Mouse (Mus musculus): Measurements from ENCODE around the gene Aagab. TPM values are rescaled to one million over a fixed set of nuclear protein-coding genes. Genes with fewer than 3 reads are reported as not detected.

Aagab gene
- polyA plus RNA-seq, 1 experiment from 2014 or later: 29.1 TPM

DNA sequence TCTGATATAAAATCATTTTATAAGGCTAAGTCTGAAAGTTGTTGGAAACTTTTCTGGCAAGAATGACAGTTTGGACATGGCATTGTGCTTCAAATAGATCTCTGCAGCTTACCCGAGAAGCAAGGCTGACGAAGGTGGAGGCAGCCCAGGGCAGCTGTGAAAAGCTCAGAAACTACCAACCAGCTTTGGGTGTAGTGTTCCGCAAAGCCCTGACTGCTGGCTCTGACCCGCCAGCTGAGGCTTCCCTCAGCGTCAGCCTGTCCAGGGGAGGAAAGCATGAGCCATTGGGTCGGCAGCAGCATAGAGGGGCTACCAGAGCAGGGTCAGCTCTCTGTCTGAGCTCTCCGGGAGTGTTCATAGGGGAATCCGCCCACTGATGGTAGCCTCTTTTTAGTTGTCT is 6.8 kb downstream of the Aagab start:
- H3K27me3 ChIP-seq (replicated peaks): no peaks in the 10 kb centered on the region
- peaks cover 18% of the 10 kb centered on the region for H3K4me1 ChIP-seq
- WGBS: 72% methylated on average over 8 of the region's 8 CpGs
- H3K4me2 ChIP-seq: no peak overlapping the region
- no peak overlapping the region for H3K9ac ChIP-seq
- H3K27ac ChIP-seq: no peak overlapping the region
- H3K36me3 ChIP-seq: no peaks in the 10 kb centered on the region
- no peak overlapping the region for H3K4me3 ChIP-seq (replicated peaks)
- H3K9me3 ChIP-seq: no peaks in the 10 kb centered on the region
- ATAC-seq (ENCODE audit: insufficient read depth, low FRiP score, low read depth): no peak

DNA sequence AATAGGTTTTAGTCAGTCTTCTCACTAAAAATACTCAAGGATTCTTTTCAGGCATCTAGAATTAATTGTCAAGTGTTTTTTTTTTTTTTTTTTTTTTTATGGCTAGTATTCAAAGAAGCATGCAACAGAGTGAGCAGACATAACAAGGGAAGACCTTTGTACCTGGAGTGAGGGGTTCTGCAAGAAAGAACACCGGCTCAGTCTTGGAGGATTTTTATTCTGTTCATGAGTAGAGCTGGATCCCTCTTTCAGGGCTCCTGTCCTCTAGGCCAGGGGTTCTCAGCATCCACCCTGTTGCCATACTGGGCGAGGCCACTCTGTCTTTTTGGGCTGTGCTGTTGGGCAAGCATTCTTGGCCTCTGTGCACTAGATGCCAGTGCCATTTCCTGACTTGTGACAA is 7.3 kb downstream of the Aagab start:
- whole genome bisulfite sequencing: 91% methylated on average over 2 of the region's 2 CpGs
- H3K4me3 ChIP-seq (replicated peaks): no peak overlapping the region
- no peak overlapping the region for H3K4me2 ChIP-seq
- no peaks in the 10 kb centered on the region for H3K36me3 ChIP-seq
- no peaks in the 10 kb centered on the region for H3K27me3 ChIP-seq (replicated peaks)
- ATAC-seq (ENCODE audit: insufficient read depth, low FRiP score, low read depth): no peak
- no peak overlapping the region for H3K9ac ChIP-seq
- H3K9me3 ChIP-seq: no peaks in the 10 kb centered on the region
- peaks cover 17% of the 10 kb centered on the region for H3K4me1 ChIP-seq
- H3K27ac ChIP-seq: no peak overlapping the region

DNA sequence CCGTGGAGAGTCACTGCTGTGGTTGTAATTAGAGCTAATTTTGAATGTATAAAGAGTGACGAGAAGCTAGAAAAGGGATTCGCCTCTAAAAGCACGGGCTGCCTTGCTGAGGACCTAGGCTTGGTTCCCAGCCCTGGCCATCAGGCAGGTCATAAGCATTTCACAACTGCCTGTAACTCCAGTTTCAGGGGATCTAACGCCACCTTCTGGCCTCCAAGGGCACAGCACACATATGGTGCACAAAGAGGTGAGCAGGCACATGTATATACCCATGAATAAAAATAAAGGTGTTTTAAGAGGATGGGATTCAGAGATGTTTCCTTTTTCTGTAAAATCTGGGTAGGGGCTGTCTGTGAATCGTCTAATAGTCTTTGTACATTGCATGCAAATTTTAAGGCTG is 7.8 kb downstream of the Aagab start:
- WGBS: 92% methylated on average over 6 of the region's 6 CpGs
- ATAC-seq (ENCODE audit: insufficient read depth, low FRiP score, low read depth): no peak

GRCm38 (mm10) chr9:63610841-63611366 is 8.4 kb downstream of the Aagab start:
- Histone ChIP-seq H3K9me3 (no peaks in the 10 kb centered on the region), H3K4me3 (replicated peaks) (no peak overlapping the region), H3K4me1 (peaks cover 17% of the 10 kb centered on the region), H3K27ac (no peak overlapping the region), H3K36me3 (no peaks in the 10 kb centered on the region), H3K27me3 (replicated peaks) (no peaks in the 10 kb centered on the region), H3K4me2 (no peak overlapping the region), H3K9ac (no peak overlapping the region)
- ATAC-seq (ENCODE audit: insufficient read depth, low FRiP score, low read depth): no peak
- 51% methylated on average over 13 of the region's 13 CpGs for WGBS

More for the DNA sequence above, 7.8 kb downstream of the Aagab start:
- no peaks in the 10 kb centered on the region for H3K36me3 ChIP-seq
- H3K27ac ChIP-seq: no peak overlapping the region
- no peak overlapping the region for H3K4me3 ChIP-seq (replicated peaks)
- no peaks in the 10 kb centered on the region for H3K27me3 ChIP-seq (replicated peaks)
- H3K4me1 ChIP-seq: peaks cover 17% of the 10 kb centered on the region
- H3K9ac ChIP-seq: no peak overlapping the region
- no peak overlapping the region for H3K4me2 ChIP-seq
- H3K9me3 ChIP-seq: no peaks in the 10 kb centered on the region

DNA sequence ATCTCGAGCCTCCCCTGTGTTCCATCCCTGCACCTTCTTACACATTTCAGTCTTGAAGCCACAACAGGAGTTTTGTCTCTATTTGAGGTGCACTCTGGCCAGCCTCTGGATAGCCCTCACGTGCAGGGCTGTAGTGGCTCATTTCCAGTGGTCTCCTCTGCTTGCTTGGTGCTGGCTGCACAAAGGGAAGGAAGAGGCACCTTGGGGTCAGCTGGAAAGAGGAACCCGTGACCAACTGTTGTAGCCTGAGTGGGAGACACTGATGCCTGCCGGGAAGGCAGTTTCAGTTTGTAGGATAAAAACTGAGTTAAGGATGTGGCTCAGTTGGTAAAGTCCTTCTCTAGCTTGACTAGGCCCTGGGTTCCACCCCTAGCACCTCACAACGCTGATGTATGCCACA is 9.5 kb downstream of the Aagab start:
- H3K4me2 ChIP-seq: no peak overlapping the region
- H3K4me1 ChIP-seq: peaks cover 17% of the 10 kb centered on the region
- no peak overlapping the region for H3K9ac ChIP-seq
- 65% methylated on average over 5 of the region's 5 CpGs for WGBS
- H3K36me3 ChIP-seq: peaks cover 2% of the 10 kb centered on the region; the same call in 1 of the 2 replicates
- no peak for ATAC-seq (ENCODE audit: insufficient read depth, low FRiP score, low read depth)
- H3K4me3 ChIP-seq (replicated peaks): no peak overlapping the region
- no peaks in the 10 kb centered on the region for H3K27me3 ChIP-seq (replicated peaks)
- H3K9me3 ChIP-seq: no peaks in the 10 kb centered on the region
- H3K27ac ChIP-seq: no peak overlapping the region

DNA sequence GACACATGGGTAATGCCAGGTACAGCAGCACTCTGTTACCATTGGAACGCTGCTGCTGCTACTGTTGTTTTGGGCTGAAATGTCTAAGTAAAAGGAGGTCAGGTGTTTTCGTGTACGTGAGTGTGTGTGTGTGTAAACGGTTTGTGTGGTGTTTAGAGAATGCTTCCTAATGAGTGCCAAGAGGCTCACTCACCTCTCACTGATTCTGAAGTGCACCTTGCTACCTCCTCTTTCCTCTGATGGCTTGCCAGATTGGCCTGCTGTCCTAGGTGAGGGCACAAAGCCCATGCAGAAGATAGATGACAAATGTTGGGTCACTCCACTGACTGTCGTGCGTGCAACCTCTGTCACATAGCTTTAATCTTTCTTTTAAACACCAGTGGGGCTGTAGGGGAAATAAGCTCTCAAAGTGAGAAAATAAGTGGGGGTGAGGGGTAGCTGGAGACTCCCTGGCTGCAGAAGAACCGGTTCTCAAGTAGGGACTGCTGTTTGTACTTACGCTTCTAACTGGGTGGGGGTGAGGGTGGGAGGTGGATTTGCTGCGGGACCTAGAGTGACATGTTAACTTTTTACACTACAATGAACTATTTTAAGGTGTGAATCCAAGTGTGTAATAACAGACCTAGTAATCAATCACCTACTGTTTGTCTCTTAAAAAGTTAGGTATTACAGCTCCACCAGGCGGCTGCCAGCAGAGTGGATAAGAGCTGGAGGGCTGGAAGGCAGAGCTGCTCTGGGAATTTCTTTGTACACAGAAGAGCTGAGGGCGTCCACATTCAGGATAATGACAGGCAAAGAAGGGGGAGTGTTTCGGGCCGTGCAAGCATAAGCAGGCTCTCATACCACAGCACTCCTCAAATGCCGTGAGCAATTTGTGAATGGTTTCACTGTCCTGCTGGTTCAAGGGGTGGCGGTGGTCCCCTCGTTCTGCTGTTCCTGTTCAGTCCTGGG is 10.4 kb downstream of the Aagab start:
- 38% methylated on average over 16 of the region's 16 CpGs for WGBS
- H3K9ac ChIP-seq: no peak overlapping the region

DNA sequence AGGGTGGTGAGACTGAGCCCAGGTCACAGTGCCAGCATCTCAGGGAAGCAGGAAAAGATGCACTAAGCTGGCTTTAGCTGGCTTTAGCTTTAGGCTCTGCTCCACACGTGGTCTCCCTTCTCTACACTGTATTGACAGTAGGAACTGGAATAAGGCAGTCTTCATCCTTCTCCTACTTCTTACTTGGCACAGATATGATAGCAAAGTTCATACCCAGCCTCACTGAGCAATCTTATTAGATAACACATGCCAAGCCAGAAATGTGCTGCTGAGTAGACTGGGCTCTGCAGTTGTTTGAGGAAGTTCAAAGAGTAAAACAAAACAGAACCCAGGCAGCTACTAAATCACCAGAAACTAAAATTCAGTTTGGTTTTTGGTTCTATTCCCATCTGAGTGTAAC is 11.1 kb downstream of the Aagab start:
- ATAC-seq (ENCODE audit: insufficient read depth, low FRiP score, low read depth): no peak
- Histone ChIP-seq H3K4me3 (replicated peaks) (no peak overlapping the region), H3K9ac (no peak overlapping the region), H3K36me3 (peaks cover 6% of the 10 kb centered on the region; the same call in 1 of the 2 replicates), H3K27ac (peak overlapping the region; percentile 31; the same call in 1 of the 2 replicates), H3K4me2 (no peak overlapping the region), H3K4me1 (peaks cover 17% of the 10 kb centered on the region), H3K27me3 (replicated peaks) (no peaks in the 10 kb centered on the region), H3K9me3 (no peaks in the 10 kb centered on the region)
- 34% methylated on average over 1 of the region's 1 CpGs for WGBS

More for the DNA sequence above, 10.4 kb downstream of the Aagab start:
- Histone ChIP-seq H3K36me3 (peaks cover 6% of the 10 kb centered on the region; the same call in 1 of the 2 replicates), H3K27me3 (replicated peaks) (no peaks in the 10 kb centered on the region), H3K4me2 (no peak overlapping the region; the same call in 1 of the 2 replicates), H3K27ac (peak overlapping the region; percentile 31; the same call in 1 of the 2 replicates), H3K9me3 (no peaks in the 10 kb centered on the region), H3K4me1 (peaks cover 17% of the 10 kb centered on the region), H3K4me3 (replicated peaks) (no peak overlapping the region)
- peak; percentile 44 for ATAC-seq (ENCODE audit: insufficient read depth, low FRiP score, low read depth)

- WGBS: 77% methylated on average over 11 of the region's 11 CpGs
- Histone ChIP-seq H3K27ac (no peak overlapping the region), H3K9me3 (no peaks in the 10 kb centered on the region), H3K9ac (no peak overlapping the region), H3K27me3 (replicated peaks) (no peaks in the 10 kb centered on the region), H3K36me3 (peaks cover 6% of the 10 kb centered on the region; the same call in 1 of the 2 replicates), H3K4me1 (peaks cover 17% of the 10 kb centered on the region), H3K4me3 (replicated peaks) (no peak overlapping the region), H3K4me2 (no peak overlapping the region)
- no peak for ATAC-seq (ENCODE audit: insufficient read depth, low FRiP score, low read depth)
Observed at GRCm38 (mm10) chr9:63614018-63614985, 11.8 kb downstream of the Aagab start.

DNA sequence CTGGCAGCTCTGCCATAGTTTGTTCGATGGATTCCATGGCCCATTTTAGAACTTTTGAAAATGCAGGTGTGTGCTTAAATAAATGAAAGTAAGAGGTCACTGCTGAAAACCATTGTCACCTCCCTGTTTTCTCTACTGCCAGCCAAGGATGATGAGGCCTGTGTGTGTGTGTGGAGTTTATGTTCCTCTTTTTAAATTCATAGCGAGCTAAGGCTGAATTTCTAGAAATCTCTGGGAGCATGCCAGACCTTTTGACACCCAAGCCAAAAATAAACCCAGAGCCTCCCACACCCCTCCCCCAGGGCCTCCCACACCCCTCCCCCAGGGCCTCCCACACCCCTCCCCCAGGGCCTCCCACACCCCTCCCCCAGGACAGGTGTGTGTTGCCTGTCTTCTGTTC is 15.5 kb downstream of the Aagab start:
- 85% methylated on average over 2 of the region's 2 CpGs for WGBS

DNA sequence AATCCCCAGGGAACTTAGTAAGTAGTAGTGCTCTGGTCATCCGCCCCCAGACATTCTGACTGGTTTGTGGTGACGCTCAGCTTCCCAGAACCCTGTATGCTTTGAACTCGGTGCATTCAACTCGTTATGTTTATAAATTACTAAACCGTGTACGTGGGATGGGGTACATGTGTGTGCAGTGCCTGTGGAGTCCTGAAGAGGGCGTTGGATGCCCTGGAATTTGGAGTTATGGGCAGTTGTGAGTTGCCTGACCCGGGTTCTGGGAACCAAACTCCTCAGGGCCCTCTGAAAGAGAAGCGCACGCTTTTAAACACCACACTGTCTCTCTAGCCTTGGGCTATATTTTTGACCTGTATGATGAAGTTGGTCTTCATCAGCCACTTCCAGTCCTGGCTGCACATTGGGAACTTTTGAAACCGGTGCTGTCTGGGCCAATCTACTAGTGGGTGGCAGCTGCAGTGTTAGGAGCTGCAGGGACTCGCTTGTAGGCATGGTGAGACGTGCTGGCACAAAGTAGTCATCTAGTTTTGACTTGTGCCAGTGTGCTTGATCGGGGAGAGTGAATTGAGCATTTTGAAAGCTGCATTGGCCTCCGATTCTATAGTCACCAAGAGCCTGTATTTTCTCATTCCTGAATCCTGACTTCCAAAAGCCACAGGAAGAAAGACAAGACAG is 21.6 kb downstream of the Aagab start:
- Histone ChIP-seq H3K4me2 (no peak overlapping the region), H3K4me1 (no peaks in the 10 kb centered on the region), H3K36me3 (no peaks in the 10 kb centered on the region), H3K9ac (no peak overlapping the region), H3K27me3 (replicated peaks) (no peaks in the 10 kb centered on the region), H3K9me3 (no peaks in the 10 kb centered on the region), H3K27ac (no peak overlapping the region), H3K4me3 (replicated peaks) (no peak overlapping the region)
- no peak for ATAC-seq (ENCODE audit: insufficient read depth, low FRiP score, low read depth)
- 84% methylated on average over 15 of the region's 15 CpGs for WGBS

More for the DNA sequence above, 15.5 kb downstream of the Aagab start:
- Histone ChIP-seq H3K27ac (no peak overlapping the region), H3K27me3 (replicated peaks) (no peaks in the 10 kb centered on the region), H3K4me3 (replicated peaks) (no peak overlapping the region), H3K36me3 (peaks cover 6% of the 10 kb centered on the region; the same call in 1 of the 2 replicates), H3K9ac (no peak overlapping the region), H3K9me3 (no peaks in the 10 kb centered on the region), H3K4me1 (peaks cover 6% of the 10 kb centered on the region), H3K4me2 (no peak overlapping the region)
- ATAC-seq (ENCODE audit: insufficient read depth, low FRiP score, low read depth): no peak

DNA sequence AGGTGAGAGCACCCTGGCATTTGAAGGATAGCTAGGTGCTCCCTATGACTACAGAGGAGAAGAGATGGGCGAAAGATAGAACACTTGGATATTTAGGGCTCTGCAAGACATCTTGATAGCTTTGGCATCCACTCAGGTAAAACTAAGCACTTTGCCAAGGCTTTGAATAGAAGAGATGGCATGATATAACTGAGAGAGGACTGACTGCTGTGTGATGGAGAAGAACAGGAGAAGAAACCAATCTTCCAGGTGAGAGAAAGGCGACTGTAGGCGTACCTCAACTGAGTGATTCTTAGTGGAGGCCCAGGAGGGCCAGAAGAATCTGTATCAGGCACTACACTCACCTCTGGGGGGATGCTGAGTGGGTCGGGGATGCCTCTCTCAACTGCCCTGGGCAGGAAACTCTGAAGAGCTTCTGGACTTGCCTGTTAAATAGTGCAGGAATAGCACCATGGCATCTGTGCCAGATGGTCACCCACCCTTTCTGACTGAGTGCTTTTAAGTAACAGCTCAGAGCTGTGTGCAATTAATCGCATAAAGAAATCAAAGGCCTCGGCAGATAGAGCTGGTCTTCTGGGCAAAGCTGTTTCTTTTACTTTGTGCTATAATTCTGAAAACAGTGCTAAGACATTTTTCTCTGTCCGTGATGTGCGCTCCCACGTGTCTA is 22.8 kb downstream of the Aagab start:
- Histone ChIP-seq H3K27me3 (replicated peaks) (no peaks in the 10 kb centered on the region), H3K9me3 (no peaks in the 10 kb centered on the region), H3K4me2 (no peak overlapping the region), H3K9ac (no peak overlapping the region), H3K4me1 (no peaks in the 10 kb centered on the region), H3K4me3 (replicated peaks) (no peak overlapping the region), H3K27ac (no peak overlapping the region), H3K36me3 (no peaks in the 10 kb centered on the region)
- WGBS: 86% methylated on average over 9 of the region's 9 CpGs
- ATAC-seq (ENCODE audit: insufficient read depth, low FRiP score, low read depth): no peak

Measured in stomach, embryonic 15.5 days (tissue).